Mouse (Mus musculus): ENCODE results near the gene Eif2ak4.

DNA sequence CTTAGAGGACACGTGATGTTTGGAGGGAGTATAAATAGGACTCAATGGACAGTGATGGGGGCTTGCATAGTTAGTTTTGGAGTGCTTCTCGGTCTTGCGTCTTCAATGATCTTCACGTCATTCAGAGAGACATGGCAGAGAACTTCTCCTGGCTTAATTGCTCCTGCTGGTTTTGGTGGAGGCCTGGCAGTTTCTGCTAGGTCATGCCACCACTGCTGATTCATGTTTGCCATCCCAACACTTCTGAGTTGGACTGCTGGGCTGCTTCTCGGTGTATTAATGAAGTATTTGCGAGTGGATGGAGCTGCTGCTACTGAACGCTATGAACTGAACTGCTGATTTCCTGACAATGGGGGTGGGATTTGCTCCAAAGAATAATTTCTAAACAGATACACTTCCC lies 92.5 kb downstream of the Eif2ak4 start:
- no peak for TF ChIP-seq POLR2A (IDR thresholded peaks at IDR 0.05; ENCODE audit: insufficient read depth, low read depth, low read length)
- no peak for TF ChIP-seq CTCF (IDR thresholded peaks at IDR 0.05)

All from heart, adult 2 months (tissue).